Mouse (Mus musculus): ENCODE measurements around the gene Msrb1. TPM values are rescaled to one million over a fixed set of nuclear protein-coding genes. Genes with fewer than 3 reads are reported as not detected.

Msrb1 gene
- polyA plus RNA-seq, 1 experiment, result 57.8 TPM

- no peak within 1 kb of the TSS for H3ac ChIP-seq (ENCODE audit: control insufficient read depth, insufficient read length, low read depth)
- peaks cover 16% of the 10 kb centered on the region for H3K79me2 ChIP-seq (ENCODE audit: control insufficient read depth, insufficient read depth)
- peaks cover under 1% of the 10 kb centered on the region for H3K36me3 ChIP-seq (ENCODE audit: control insufficient read depth, insufficient read depth)
- no peak within 1 kb of the TSS for H3K4me3 ChIP-seq (ENCODE audit: insufficient read depth, poor library complexity, severe bottlenecking)
- TF ChIP-seq MAX (IDR thresholded peaks at IDR 0.05), result no peak
- no peak for TF ChIP-seq FOSL1 (IDR thresholded peaks at IDR 0.05; ENCODE audit: insufficient read depth, low read length, poor library complexity, severe bottlenecking)
- TF ChIP-seq USF1 (IDR thresholded peaks at IDR 0.05; ENCODE audit: low read depth), result no peak
- TF ChIP-seq MYOG (IDR thresholded peaks at IDR 0.05; ENCODE audit: control insufficient read depth, extremely low read depth, insufficient read length), result no peak
- no peak for TF ChIP-seq CTCF (IDR thresholded peaks at IDR 0.05; ENCODE audit: control insufficient read depth, insufficient read depth, insufficient read length)
- peaks cover 7% of the 10 kb centered on the region for H3K79me3 ChIP-seq (ENCODE audit: low read depth)
- peaks cover under 1% of the 10 kb centered on the region for H3K27me3 ChIP-seq (ENCODE audit: control insufficient read depth, insufficient read depth, insufficient read length)
Observed at GRCm38 (mm10) chr17:24727618-24728017, 8.8 kb upstream of the Msrb1 start, which contains the start of gene Rpl3l. TSS of gene Rpl3l (plus strand) at chr17:24727820.

GRCm38 (mm10) chr17:24728184-24728583 lies 8.3 kb upstream of the Msrb1 start:
- Histone ChIP-seq H3K79me3 (ENCODE audit: low read depth) (peaks cover 4% of the 10 kb centered on the region), H3K4me3 (ENCODE audit: insufficient read depth, poor library complexity, severe bottlenecking) (no peak overlapping the region), H3ac (ENCODE audit: control insufficient read depth, insufficient read length, low read depth) (no peak overlapping the region), H3K27me3 (ENCODE audit: control insufficient read depth, insufficient read depth, insufficient read length) (peaks cover 6% of the 10 kb centered on the region), H3K36me3 (ENCODE audit: control insufficient read depth, insufficient read depth) (no peaks in the 10 kb centered on the region), H3K79me2 (ENCODE audit: control insufficient read depth, insufficient read depth) (peaks cover 10% of the 10 kb centered on the region)
- TF ChIP-seq MAX (IDR thresholded peaks at IDR 0.05) (no peak), MYOD1 (IDR thresholded peaks at IDR 0.05; ENCODE audit: control insufficient read depth, insufficient read length, low read depth) (no peak), USF1 (IDR thresholded peaks at IDR 0.05; ENCODE audit: low read depth) (no peak), CEBPB (IDR thresholded peaks at IDR 0.05; ENCODE audit: low read depth) (no peak), MYOG (IDR thresholded peaks at IDR 0.05; ENCODE audit: control insufficient read depth, extremely low read depth, insufficient read length) (no peak), CTCF (IDR thresholded peaks at IDR 0.05; ENCODE audit: control insufficient read depth, insufficient read depth, insufficient read length) (no peak), FOSL1 (IDR thresholded peaks at IDR 0.05; ENCODE audit: insufficient read depth, low read length, poor library complexity, severe bottlenecking) (no peak)

- peaks cover under 1% of the 10 kb centered on the region for H3K79me3 ChIP-seq (ENCODE audit: low read depth)
- no peak overlapping the region for H3K4me3 ChIP-seq (ENCODE audit: insufficient read depth, poor library complexity, severe bottlenecking)
- TF ChIP-seq CTCF (IDR thresholded peaks at IDR 0.05; ENCODE audit: control insufficient read depth, insufficient read depth, insufficient read length) (no peak), FOSL1 (IDR thresholded peaks at IDR 0.05; ENCODE audit: insufficient read depth, low read length, poor library complexity, severe bottlenecking) (no peak), USF1 (IDR thresholded peaks at IDR 0.05; ENCODE audit: low read depth) (no peak), MYOG (IDR thresholded peaks at IDR 0.05; ENCODE audit: control insufficient read depth, extremely low read depth, insufficient read length) (no peak)
- H3K79me2 ChIP-seq (ENCODE audit: control insufficient read depth, insufficient read depth), result peaks cover 1% of the 10 kb centered on the region
- peaks cover 6% of the 10 kb centered on the region for H3K27me3 ChIP-seq (ENCODE audit: control insufficient read depth, insufficient read depth, insufficient read length)
- no peak overlapping the region for H3ac ChIP-seq (ENCODE audit: control insufficient read depth, insufficient read length, low read depth)
- H3K36me3 ChIP-seq (ENCODE audit: control insufficient read depth, insufficient read depth), result no peaks in the 10 kb centered on the region
Observed at GRCm38 (mm10) chr17:24729067-24729466, 7.4 kb upstream of the Msrb1 start.

- Histone ChIP-seq H3K4me3 (ENCODE audit: insufficient read depth, poor library complexity, severe bottlenecking) (no peak overlapping the region), H3K79me2 (ENCODE audit: control insufficient read depth, insufficient read depth) (no peaks in the 10 kb centered on the region), H3K36me3 (ENCODE audit: control insufficient read depth, insufficient read depth) (no peaks in the 10 kb centered on the region), H3K79me3 (ENCODE audit: low read depth) (no peaks in the 10 kb centered on the region), H3ac (ENCODE audit: control insufficient read depth, insufficient read length, low read depth) (no peak overlapping the region), H3K27me3 (ENCODE audit: control insufficient read depth, insufficient read depth, insufficient read length) (peaks cover 6% of the 10 kb centered on the region)
- TF ChIP-seq MAX (IDR thresholded peaks at IDR 0.05) (no peak), MYOG (IDR thresholded peaks at IDR 0.05; ENCODE audit: control insufficient read depth, extremely low read depth, insufficient read length) (no peak), MYOD1 (IDR thresholded peaks at IDR 0.05; ENCODE audit: control insufficient read depth, insufficient read length, low read depth) (no peak), FOSL1 (IDR thresholded peaks at IDR 0.05; ENCODE audit: insufficient read depth, low read length, poor library complexity, severe bottlenecking) (no peak), CTCF (IDR thresholded peaks at IDR 0.05; ENCODE audit: control insufficient read depth, insufficient read depth, insufficient read length) (no peak), CEBPB (IDR thresholded peaks at IDR 0.05; ENCODE audit: low read depth) (no peak), USF1 (IDR thresholded peaks at IDR 0.05; ENCODE audit: low read depth) (no peak)
Observed at GRCm38 (mm10) chr17:24730787-24731186, 5.7 kb upstream of the Msrb1 start.

GRCm38 (mm10) chr17:24732233-24732935 lies 4.1 kb upstream of the Msrb1 start:
- no peaks in the 10 kb centered on the region for H3K79me3 ChIP-seq (ENCODE audit: low read depth)
- H3K36me3 ChIP-seq (ENCODE audit: control insufficient read depth, insufficient read depth), result no peaks in the 10 kb centered on the region
- peaks cover 6% of the 10 kb centered on the region for H3K27me3 ChIP-seq (ENCODE audit: control insufficient read depth, insufficient read depth, insufficient read length)
- H3K79me2 ChIP-seq (ENCODE audit: control insufficient read depth, insufficient read depth), result no peaks in the 10 kb centered on the region
- TF ChIP-seq MYOG (IDR thresholded peaks at IDR 0.05; ENCODE audit: control insufficient read depth, extremely low read depth, insufficient read length), result no peak
- TF ChIP-seq FOSL1 (IDR thresholded peaks at IDR 0.05; ENCODE audit: insufficient read depth, low read length, poor library complexity, severe bottlenecking), result no peak
- no peak for TF ChIP-seq MYOD1 (IDR thresholded peaks at IDR 0.05; ENCODE audit: control insufficient read depth, insufficient read length, low read depth)
- no peak for TF ChIP-seq MAX (IDR thresholded peaks at IDR 0.05)
- no peak for TF ChIP-seq USF1 (IDR thresholded peaks at IDR 0.05; ENCODE audit: low read depth)
- TF ChIP-seq CTCF (IDR thresholded peaks at IDR 0.05; ENCODE audit: control insufficient read depth, insufficient read depth, insufficient read length), result no peak
- no peak for TF ChIP-seq CEBPB (IDR thresholded peaks at IDR 0.05; ENCODE audit: low read depth)
- H3ac ChIP-seq (ENCODE audit: control insufficient read depth, insufficient read length, low read depth), result no peak overlapping the region
- no peak overlapping the region for H3K4me3 ChIP-seq (ENCODE audit: insufficient read depth, poor library complexity, severe bottlenecking)

All from C2C12 (cell line).